ENCODE assay signal across 25 mouse cellular contexts in the genomic region with DNA sequence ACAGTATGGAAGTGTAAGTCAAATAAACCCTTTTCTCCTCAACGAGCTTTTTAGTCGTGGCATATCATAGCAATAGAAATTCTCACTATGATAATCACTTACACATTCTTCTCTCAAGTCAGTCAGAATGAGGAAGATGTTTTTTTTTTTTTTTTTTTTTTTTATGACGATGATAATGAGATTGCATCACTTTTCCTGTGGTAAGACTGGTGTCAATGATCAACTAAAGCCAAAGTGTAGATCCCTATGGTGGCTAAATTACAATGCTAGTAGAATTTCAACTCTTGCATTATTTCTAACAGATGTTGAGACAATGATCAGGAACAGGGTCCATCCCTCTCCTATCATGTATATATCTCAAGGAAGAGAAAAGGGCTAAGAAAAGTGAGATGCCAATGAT.
"Had no signal": no experiment of that assay in that cellular context is flagged by ENCODE, and none has a peak within 500 bp of the region (broad histone marks: within the 10 kb centered on the region; RNA-seq: fewer than 3 reads in every experiment).

No protein-coding gene starts in this region.

- H3K9me3 ChIP-seq: heart, embryonic 13.5 days; heart, embryonic 15.5 days; hindbrain, embryonic 13.5 days; hindbrain, embryonic 15.5 days; limb, embryonic 13.5 days; limb, embryonic 15.5 days; liver, embryonic 12.5 days had no signal

- H3K4me3 ChIP-seq: gastrocnemius, adult 2 months; heart, adult 2 months; heart, embryonic 13.5 days; heart, embryonic 15.5 days; hindbrain, embryonic 13.5 days; hindbrain, embryonic 15.5 days; left cerebral cortex, adult 2 months; limb, embryonic 13.5 days; limb, embryonic 15.5 days; liver, embryonic 12.5 days had no signal

- H3K9ac ChIP-seq: heart, embryonic 13.5 days; heart, embryonic 15.5 days; hindbrain, embryonic 13.5 days; hindbrain, embryonic 15.5 days; limb, embryonic 13.5 days; limb, embryonic 15.5 days; liver, embryonic 12.5 days; liver, embryonic 14.5 days had no signal

- H3K4me2 ChIP-seq: heart, embryonic 11.5 days; heart, embryonic 13.5 days; heart, embryonic 15.5 days; hindbrain, embryonic 13.5 days; hindbrain, embryonic 15.5 days; limb, embryonic 13.5 days; limb, embryonic 15.5 days; liver, embryonic 12.5 days had no signal

- ATAC-seq: hindbrain, postnatal 0 days; intestine, embryonic 16.5 days; liver, embryonic 12.5 days had no signal

- H3K36me3 ChIP-seq: heart, embryonic 13.5 days; heart, embryonic 15.5 days; hindbrain, embryonic 13.5 days; hindbrain, embryonic 15.5 days; limb, embryonic 13.5 days; limb, embryonic 15.5 days; liver, embryonic 12.5 days had no signal

- DNase-seq: gastrocnemius, adult 2 months; gastrocnemius, postnatal 10 days; gastrocnemius, postnatal 25 days; heart, adult 11 months; heart, adult 2 months; heart, postnatal 14 days; heart, postnatal 36 days; kidney, adult 11 months; kidney, adult 2 months; kidney, postnatal 10 days; kidney, postnatal 25 days; kidney, postnatal 4 days; left cerebral cortex, postnatal 4 days had no signal

- H3K27me3 ChIP-seq: heart, embryonic 13.5 days; heart, embryonic 15.5 days; hindbrain, embryonic 13.5 days; hindbrain, embryonic 15.5 days; limb, embryonic 13.5 days; limb, embryonic 15.5 days; liver, embryonic 12.5 days had no signal

- H3K4me1 ChIP-seq: heart, embryonic 13.5 days; heart, embryonic 15.5 days; hindbrain, embryonic 13.5 days; hindbrain, embryonic 15.5 days; limb, embryonic 13.5 days; limb, embryonic 15.5 days; liver, embryonic 12.5 days had no signal

- H3K27ac ChIP-seq: gastrocnemius, adult 2 months; heart, adult 2 months; heart, embryonic 13.5 days; heart, embryonic 15.5 days; hindbrain, embryonic 13.5 days; hindbrain, embryonic 15.5 days; hindbrain, postnatal 0 days; left cerebral cortex, adult 2 months; limb, embryonic 13.5 days; limb, embryonic 15.5 days; liver, embryonic 12.5 days; liver, embryonic 14.5 days had no signal
